Mouse (Mus musculus): ENCODE measurements around the gene Tmem63a. TPM values are rescaled to one million over a fixed set of nuclear protein-coding genes. Genes with fewer than 3 reads are reported as not detected.

The Tmem63a gene
- total RNA-seq, 2 experiments from 2014 or later, result 20.4 to 23.8 TPM

- peak; percentile 62 for TF ChIP-seq CTCF (conservative IDR thresholded peaks at IDR 0.05)
- DNase-seq (ENCODE audit: low spot score in 2 of 2), result no peak
- Histone ChIP-seq H3K27ac (no peak overlapping the region), H3K4me3 (no peak overlapping the region)
These were observed 31.0 kb upstream of the Tmem63a start for GRCm38 (mm10) chr1:180911138-180911537.

GRCm38 (mm10) chr1:180911653-180912287 is 30.4 kb upstream of the Tmem63a start:
- Histone ChIP-seq H3K27ac (no peak overlapping the region), H3K4me3 (no peak overlapping the region)
- no peak for TF ChIP-seq CTCF (conservative IDR thresholded peaks at IDR 0.05)
- DNase-seq (ENCODE audit: low spot score in 2 of 2), result no peak

GRCm38 (mm10) chr1:180912792-180913191 is 29.4 kb upstream of the Tmem63a start:
- no peak for TF ChIP-seq CTCF (conservative IDR thresholded peaks at IDR 0.05)
- no peak overlapping the region for H3K4me3 ChIP-seq
- H3K27ac ChIP-seq, result no peak overlapping the region
- DNase-seq (ENCODE audit: low spot score in 2 of 2), result no peak

GRCm38 (mm10) chr1:180913797-180914196 is 28.3 kb upstream of the Tmem63a start:
- no peak for TF ChIP-seq CTCF (conservative IDR thresholded peaks at IDR 0.05)
- no peak overlapping the region for H3K4me3 ChIP-seq

GRCm38 (mm10) chr1:180916425-180916824 is 25.7 kb upstream of the Tmem63a start:
- no peak for TF ChIP-seq CTCF (conservative IDR thresholded peaks at IDR 0.05)
- Histone ChIP-seq H3K4me3 (no peak overlapping the region), H3K27ac (no peak overlapping the region)
- DNase-seq (ENCODE audit: low spot score in 2 of 2), result no peak

More at GRCm38 (mm10) chr1:180913797-180914196, 28.3 kb upstream of the Tmem63a start:
- DNase-seq (ENCODE audit: low spot score in 2 of 2), result no peak
- no peak overlapping the region for H3K27ac ChIP-seq

GRCm38 (mm10) chr1:180917053-180917452 is 25.1 kb upstream of the Tmem63a start:
- Histone ChIP-seq H3K4me3 (no peak overlapping the region), H3K27ac (no peak overlapping the region)
- no peak for TF ChIP-seq CTCF (conservative IDR thresholded peaks at IDR 0.05)
- DNase-seq (ENCODE audit: low spot score in 2 of 2), result no peak

- Histone ChIP-seq H3K4me3 (no peak overlapping the region), H3K27ac (no peak overlapping the region)
- peak; percentile 69 for TF ChIP-seq CTCF (conservative IDR thresholded peaks at IDR 0.05)
- no peak for DNase-seq (ENCODE audit: low spot score in 2 of 2)
These were observed 22.5 kb upstream of the Tmem63a start for GRCm38 (mm10) chr1:180919686-180920085.

- H3K4me3 ChIP-seq, result no peak overlapping the region
- no peak for DNase-seq (ENCODE audit: low spot score in 2 of 2)
- no peak overlapping the region for H3K27ac ChIP-seq
- TF ChIP-seq CTCF (conservative IDR thresholded peaks at IDR 0.05), result no peak
These were observed 19.7 kb upstream of the Tmem63a start for GRCm38 (mm10) chr1:180922273-180923048.

GRCm38 (mm10) chr1:180924737-180925136 is 17.4 kb upstream of the Tmem63a start:
- H3K4me3 ChIP-seq, result no peak overlapping the region
- H3K27ac ChIP-seq, result no peak overlapping the region
- DNase-seq (ENCODE audit: low spot score in 2 of 2), result no peak
- TF ChIP-seq CTCF (conservative IDR thresholded peaks at IDR 0.05), result no peak

GRCm38 (mm10) chr1:180926286-180926685 is 15.9 kb upstream of the Tmem63a start:
- H3K27ac ChIP-seq, result no peak overlapping the region
- no peak for DNase-seq (ENCODE audit: low spot score in 2 of 2)
- H3K4me3 ChIP-seq, result no peak overlapping the region
- TF ChIP-seq CTCF (conservative IDR thresholded peaks at IDR 0.05), result no peak

GRCm38 (mm10) chr1:180929599-180929998 is 12.5 kb upstream of the Tmem63a start:
- H3K27ac ChIP-seq, result no peak overlapping the region
- no peak for DNase-seq (ENCODE audit: low spot score in 2 of 2)
- TF ChIP-seq CTCF (conservative IDR thresholded peaks at IDR 0.05), result no peak

GRCm38 (mm10) chr1:180931106-180931505 is 11.0 kb upstream of the Tmem63a start:
- TF ChIP-seq CTCF (conservative IDR thresholded peaks at IDR 0.05), result no peak
- DNase-seq (ENCODE audit: low spot score in 2 of 2), result no peak
- no peak overlapping the region for H3K4me3 ChIP-seq
- H3K27ac ChIP-seq, result no peak overlapping the region

More at GRCm38 (mm10) chr1:180929599-180929998, 12.5 kb upstream of the Tmem63a start:
- H3K4me3 ChIP-seq, result no peak overlapping the region

GRCm38 (mm10) chr1:180933659-180934058 is 8.5 kb upstream of the Tmem63a start:
- H3K4me3 ChIP-seq, result no peak overlapping the region
- peak; percentile 42 for TF ChIP-seq CTCF (conservative IDR thresholded peaks at IDR 0.05)
- DNase-seq (ENCODE audit: low spot score in 2 of 2), result no peak
- H3K27ac ChIP-seq, result peak overlapping the region; percentile 50; the same call in 1 of the 2 replicates
